Mouse (Mus musculus): ENCODE results near the gene 2010111I01Rik. TPM values are rescaled to one million over a fixed set of nuclear protein-coding genes. Genes with fewer than 3 reads are reported as not detected.

Gene 2010111I01Rik
- total and polyA plus RNA-seq, 3 experiments, result 13.3 to 19.8 (median 14.4) TPM

DNA sequence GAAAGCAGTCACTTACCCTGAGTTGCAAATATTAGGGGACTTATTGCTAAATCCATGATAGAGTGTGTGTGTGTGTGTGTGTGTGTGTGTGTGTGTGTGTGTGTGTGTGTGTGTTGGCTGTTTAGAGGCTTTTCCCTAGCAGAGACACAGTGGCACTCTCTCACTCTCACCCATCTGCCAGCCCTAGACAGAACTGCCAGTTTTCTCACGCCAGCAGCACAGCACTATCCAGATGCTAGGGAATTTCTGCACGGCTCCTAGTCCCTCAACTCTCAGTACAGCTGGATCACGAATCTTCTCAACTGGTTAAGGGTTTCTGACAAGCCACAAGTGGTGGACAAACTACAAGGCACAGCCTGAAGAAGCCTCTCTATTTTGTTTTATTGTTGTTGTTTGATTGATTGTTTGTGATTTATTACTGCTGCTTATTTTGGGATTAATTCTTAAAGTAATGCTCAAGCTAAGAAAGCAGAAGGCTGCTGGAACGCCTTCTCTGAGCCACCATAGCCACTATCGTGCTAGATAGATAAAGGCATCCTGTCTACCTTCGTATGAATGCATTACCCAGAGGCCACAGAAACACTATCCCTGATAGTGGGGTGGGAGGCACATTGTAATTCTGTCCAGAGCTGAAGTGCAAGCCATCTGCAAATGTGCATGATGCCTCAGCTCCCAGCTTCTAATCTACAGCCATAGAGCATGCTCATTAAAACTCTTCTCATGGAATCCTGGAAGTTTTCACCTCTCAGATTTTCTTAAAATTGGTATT is 209.7 kb downstream of the 2010111I01Rik start:
- dilution Hi-C loops (cut with MboI; ENCODE audit: extremely low pct_ligation_motif_present, extremely low pct_unique_long_range_greater_than_20kb, low sequenced_read_pairs), result no loop called here

DNA sequence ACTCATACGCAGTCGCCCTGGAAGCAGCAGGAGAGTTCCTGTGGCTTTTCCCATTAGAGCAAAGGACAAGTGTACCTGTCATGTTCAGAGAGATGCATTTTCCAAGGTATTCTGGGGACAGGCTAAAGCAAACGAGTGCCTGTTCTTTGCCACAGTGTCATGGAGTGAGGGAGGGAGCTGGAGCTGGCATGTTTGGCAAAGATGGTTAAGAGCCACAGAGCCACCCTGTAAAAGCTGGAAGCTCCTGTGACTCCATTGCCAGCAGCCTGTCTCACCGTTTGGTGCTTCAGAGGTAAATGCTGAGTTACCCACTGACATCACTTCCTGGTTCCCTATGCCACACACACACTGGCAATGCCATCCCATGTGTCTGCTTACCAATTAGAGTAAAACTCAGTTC is 211.4 kb downstream of the 2010111I01Rik start:
- Histone ChIP-seq H3K27ac (ENCODE audit: insufficient read depth, low read depth) (no peak overlapping the region), H3K4me3 (replicated peaks in 1 of 3; ENCODE audit: low read depth in 2 of 3, low read length in 2 of 3, poor library complexity in 1 of 3) (no peak overlapping the region), H3K4me2 (ENCODE audit: insufficient read depth, low read depth, poor library complexity, severe bottlenecking) (no peak overlapping the region), H3K27me3 (replicated peaks) (no peaks in the 10 kb centered on the region), H3K79me2 (replicated peaks; ENCODE audit: control insufficient read depth, extremely low read depth, insufficient read depth, poor library complexity, severe bottlenecking) (no peaks in the 10 kb centered on the region), H3K36me3 (replicated peaks in 1 of 2; ENCODE audit: control insufficient read depth in 1 of 2, insufficient read depth in 1 of 2, low read length in 1 of 2) (no peaks in the 10 kb centered on the region), H3K9me3 (replicated peaks; ENCODE audit: low read length) (no peaks in the 10 kb centered on the region), H3K4me1 (ENCODE audit: control insufficient read depth in 1 of 2, insufficient read depth in 2 of 2) (peaks cover 22 to 41% of the 10 kb centered on the region in 2 experiments), H3K9ac (ENCODE audit: insufficient read depth, low read depth) (no peak overlapping the region)
- TF ChIP-seq RAD21 (IDR thresholded peaks at IDR 0.05; ENCODE audit: low read depth, low read length) (no peak), ETS1 (conservative IDR thresholded peaks at IDR 0.05; ENCODE audit: low read depth, low read length) (no peak)
- dilution Hi-C loops (cut with MboI; ENCODE audit: extremely low pct_ligation_motif_present, extremely low pct_unique_long_range_greater_than_20kb, low sequenced_read_pairs), result no loop called here
- in situ Hi-C loops (cut with MboI; ENCODE audit: low pct_ligation_motif_present, low pct_unique_long_range_greater_than_20kb, low sequenced_read_pairs), result no loop called here
- no peak for DNase-seq (ENCODE audit: extremely low read depth)

More for the DNA sequence above, 209.7 kb downstream of the 2010111I01Rik start:
- in situ Hi-C loops (cut with MboI; ENCODE audit: low pct_ligation_motif_present, low pct_unique_long_range_greater_than_20kb, low sequenced_read_pairs), result no loop called here
- no peak for DNase-seq (ENCODE audit: extremely low read depth)
- Histone ChIP-seq H3K27ac (ENCODE audit: insufficient read depth, low read depth) (no peak overlapping the region), H3K4me3 (replicated peaks in 1 of 3; ENCODE audit: low read depth in 2 of 3, low read length in 2 of 3, poor library complexity in 1 of 3) (no peak overlapping the region), H3K36me3 (replicated peaks in 1 of 2; ENCODE audit: control insufficient read depth in 1 of 2, insufficient read depth in 1 of 2, low read length in 1 of 2) (no peaks in the 10 kb centered on the region), H3K27me3 (replicated peaks) (no peaks in the 10 kb centered on the region), H3K9me3 (replicated peaks; ENCODE audit: low read length) (no peaks in the 10 kb centered on the region), H3K79me2 (replicated peaks; ENCODE audit: control insufficient read depth, extremely low read depth, insufficient read depth, poor library complexity, severe bottlenecking) (no peaks in the 10 kb centered on the region), H3K9ac (ENCODE audit: insufficient read depth, low read depth) (no peak overlapping the region), H3K4me1 (ENCODE audit: control insufficient read depth in 1 of 2, insufficient read depth in 2 of 2) (peaks cover 18 to 29% of the 10 kb centered on the region in 2 experiments), H3K4me2 (ENCODE audit: insufficient read depth, low read depth, poor library complexity, severe bottlenecking) (no peak overlapping the region)
- TF ChIP-seq ZNF384 (IDR thresholded peaks at IDR 0.05; ENCODE audit: low read depth, low read length), result no peak
- TF ChIP-seq HCFC1 (IDR thresholded peaks at IDR 0.05; ENCODE audit: low read depth, low read length), result no peak
- no peak for TF ChIP-seq SMC3 (IDR thresholded peaks at IDR 0.05; ENCODE audit: low read depth, low read length)
- no peak for TF ChIP-seq PAX5 (IDR thresholded peaks at IDR 0.05; ENCODE audit: low read length)
- TF ChIP-seq MAFK (IDR thresholded peaks at IDR 0.05; ENCODE audit: insufficient replicate concordance, low read length), result no peak
- TF ChIP-seq NRF1 (IDR thresholded peaks at IDR 0.05; ENCODE audit: low read depth, low read length), result no peak
- TF ChIP-seq MXI1 (IDR thresholded peaks at IDR 0.05; ENCODE audit: low read depth, low read length), result no peak
- TF ChIP-seq MAZ (IDR thresholded peaks at IDR 0.05; ENCODE audit: low read depth, low read length), result no peak
- TF ChIP-seq TBP (conservative IDR thresholded peaks at IDR 0.05; ENCODE audit: low read depth, low read length), result no peak

DNA sequence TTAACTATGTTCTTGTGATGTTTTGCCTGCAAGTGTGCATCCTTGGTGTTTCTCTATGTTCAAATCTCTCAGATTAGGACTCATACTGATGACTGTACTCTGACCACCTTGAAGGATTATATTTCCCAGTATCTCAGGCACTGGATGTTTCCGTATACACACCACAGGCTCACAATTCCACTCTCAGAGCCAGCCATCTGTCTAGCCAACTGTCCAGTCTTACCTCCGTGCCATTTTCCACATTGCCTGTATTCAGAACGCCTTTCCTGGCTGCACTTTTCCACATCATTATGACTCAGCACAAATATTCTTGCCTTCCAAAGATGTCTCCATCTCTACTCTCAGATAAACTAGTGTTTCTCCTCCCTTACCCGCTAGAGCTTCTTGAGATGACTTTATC is 212.5 kb downstream of the 2010111I01Rik start:
- no peak for DNase-seq (ENCODE audit: extremely low read depth)
- no peaks in the 10 kb centered on the region for H3K79me2 ChIP-seq (replicated peaks; ENCODE audit: control insufficient read depth, extremely low read depth, insufficient read depth, poor library complexity, severe bottlenecking)
- dilution Hi-C loops (cut with MboI; ENCODE audit: extremely low pct_ligation_motif_present, extremely low pct_unique_long_range_greater_than_20kb, low sequenced_read_pairs) (no loop called here), in situ Hi-C loops (cut with MboI; ENCODE audit: low pct_ligation_motif_present, low pct_unique_long_range_greater_than_20kb, low sequenced_read_pairs) (no loop called here)
- no peaks in the 10 kb centered on the region for H3K36me3 ChIP-seq (replicated peaks in 1 of 2; ENCODE audit: control insufficient read depth in 1 of 2, insufficient read depth in 1 of 2, low read length in 1 of 2)
- no peaks in the 10 kb centered on the region for H3K9me3 ChIP-seq (replicated peaks; ENCODE audit: low read length)
- TF ChIP-seq MAZ (IDR thresholded peaks at IDR 0.05; ENCODE audit: low read depth, low read length) (no peak), ZKSCAN1 (IDR thresholded peaks at IDR 0.05; ENCODE audit: borderline replicate concordance, low read depth, low read length) (no peak), KAT2A (IDR thresholded peaks at IDR 0.05; ENCODE audit: insufficient replicate concordance, low read length) (no peak), NELFE (IDR thresholded peaks at IDR 0.05; ENCODE audit: low read depth, low read length) (no peak), MYC (IDR thresholded peaks at IDR 0.05; ENCODE audit: low read depth, low read length) (no peak), TCF12 (IDR thresholded peaks at IDR 0.05; ENCODE audit: low read depth, low read length) (no peak), ZMIZ1 (IDR thresholded peaks at IDR 0.05; ENCODE audit: low read depth, low read length) (no peak), PAX5 (IDR thresholded peaks at IDR 0.05; ENCODE audit: low read length) (no peak), POLR2AphosphoS2 (IDR thresholded peaks at IDR 0.05; ENCODE audit: low read depth, low read length) (no peak), MXI1 (IDR thresholded peaks at IDR 0.05; ENCODE audit: low read depth, low read length) (no peak), RCOR1 (conservative IDR thresholded peaks at IDR 0.05; ENCODE audit: low read depth, low read length) (no peak), SMC3 (IDR thresholded peaks at IDR 0.05; ENCODE audit: low read depth, low read length) (no peak), E2F4 (IDR thresholded peaks at IDR 0.05; ENCODE audit: insufficient replicate concordance, low read depth, low read length) (no peak), CTCF (conservative IDR thresholded peaks at IDR 0.05 in 1 of 2, IDR thresholded peaks at IDR 0.05 in 1 of 2; ENCODE audit: low read depth in 2 of 2, low read length in 2 of 2) (no peak), GABPA (IDR thresholded peaks at IDR 0.05; ENCODE audit: insufficient replicate concordance, low read depth, low read length) (no peak), HCFC1 (IDR thresholded peaks at IDR 0.05; ENCODE audit: low read depth, low read length) (no peak), BHLHE40 (IDR thresholded peaks at IDR 0.05; ENCODE audit: low read depth, low read length) (no peak), POLR2A (IDR thresholded peaks at IDR 0.05; ENCODE audit: low read depth, low read length) (no peak)
- no peak overlapping the region for H3K9ac ChIP-seq (ENCODE audit: insufficient read depth, low read depth)
- peaks cover 13 to 39% of the 10 kb centered on the region in 2 experiments for H3K4me1 ChIP-seq (ENCODE audit: control insufficient read depth in 1 of 2, insufficient read depth in 2 of 2)
- no peak overlapping the region for H3K27ac ChIP-seq (ENCODE audit: insufficient read depth, low read depth)
- H3K4me3 ChIP-seq (replicated peaks in 1 of 3; ENCODE audit: low read depth in 2 of 3, low read length in 2 of 3, poor library complexity in 1 of 3), result no peak overlapping the region
- H3K27me3 ChIP-seq (replicated peaks), result no peaks in the 10 kb centered on the region
- no peak overlapping the region for H3K4me2 ChIP-seq (ENCODE audit: insufficient read depth, low read depth, poor library complexity, severe bottlenecking)

Measured in CH12.LX (cell line).